Mouse (Mus musculus): ENCODE measurements around the gene Hectd4.
A peak's percentile ranks its signal among the peaks of the same experiment; 100 is the strongest.
"Not testable (repeated sequence)": the region's sequence is repeated elsewhere in the genome, so short reads cannot be mapped to it uniquely, and the experiment has no call there.

Gene Hectd4

GRCm38 (mm10) chr5:121219980-121220731, at the start of gene Hectd4:
Hectd4 (plus strand) TSS chr5:121220219.
- DNase-seq (ENCODE audit: low spot score in 2 of 2) = peak; percentile 97 to 98

GRCm38 (mm10) chr5:121172835-121173234, 47.2 kb upstream of the Hectd4 start:
- no peak for DNase-seq (ENCODE audit: low spot score in 2 of 2)

- no peak for DNase-seq (ENCODE audit: low spot score in 2 of 2)
These were observed 40.8 kb upstream of the Hectd4 start for GRCm38 (mm10) chr5:121179077-121179857.

GRCm38 (mm10) chr5:121183269-121183668, 36.8 kb upstream of the Hectd4 start:
- DNase-seq (ENCODE audit: low spot score in 2 of 2) = no peak

- no peak for DNase-seq (ENCODE audit: low spot score in 2 of 2)
These were observed 35.6 kb upstream of the Hectd4 start for GRCm38 (mm10) chr5:121184375-121184774.

GRCm38 (mm10) chr5:121184945-121185551, 35.0 kb upstream of the Hectd4 start:
- no peak for DNase-seq (ENCODE audit: low spot score in 2 of 2)

- no peak for DNase-seq (ENCODE audit: low spot score in 2 of 2)
These were observed 32.4 kb upstream of the Hectd4 start for GRCm38 (mm10) chr5:121187580-121188001.

- DNase-seq (ENCODE audit: low spot score in 2 of 2) = no peak
These were observed 31.8 kb upstream of the Hectd4 start for GRCm38 (mm10) chr5:121188265-121188664.

GRCm38 (mm10) chr5:121189182-121189581, 30.8 kb upstream of the Hectd4 start:
- no peak for DNase-seq (ENCODE audit: low spot score in 2 of 2)

- no peak for DNase-seq (ENCODE audit: low spot score in 2 of 2)
These were observed 29.7 kb upstream of the Hectd4 start for GRCm38 (mm10) chr5:121190210-121190835.

- DNase-seq (ENCODE audit: low spot score in 2 of 2) = peak; percentile 89 to 91
These were observed 29.0 kb upstream of the Hectd4 start, which contains the start of gene Ptpn11 for GRCm38 (mm10) chr5:121190836-121191583. Ptpn11 (minus strand) TSS chr5:121191397.

- no peak for DNase-seq (ENCODE audit: low spot score in 2 of 2)
These were observed 28.5 kb upstream of the Hectd4 start for GRCm38 (mm10) chr5:121191584-121191906.

- DNase-seq (ENCODE audit: low spot score in 2 of 2) = no peak
These were observed 25.8 kb upstream of the Hectd4 start for GRCm38 (mm10) chr5:121194173-121194572.

GRCm38 (mm10) chr5:121196764-121197163, 23.3 kb upstream of the Hectd4 start:
- DNase-seq (ENCODE audit: low spot score in 2 of 2) = no peak

GRCm38 (mm10) chr5:121197337-121197736, 22.7 kb upstream of the Hectd4 start:
- no peak for DNase-seq (ENCODE audit: low spot score in 2 of 2)

- DNase-seq (ENCODE audit: low spot score in 2 of 2) = no peak
These were observed 21.6 kb upstream of the Hectd4 start for GRCm38 (mm10) chr5:121198376-121198775.

GRCm38 (mm10) chr5:121201739-121202138, 18.3 kb upstream of the Hectd4 start:
- no peak for DNase-seq (ENCODE audit: low spot score in 2 of 2)

GRCm38 (mm10) chr5:121202467-121202866, 17.6 kb upstream of the Hectd4 start:
- DNase-seq (ENCODE audit: low spot score in 2 of 2) = no peak

GRCm38 (mm10) chr5:121204132-121205089, 15.6 kb upstream of the Hectd4 start, which contains the start of gene Rpl6:
Rpl6 (plus strand) TSS chr5:121204481.
- DNase-seq (ENCODE audit: low spot score in 2 of 2) = peak; percentile 87 to 92

GRCm38 (mm10) chr5:121205537-121206130, 14.4 kb upstream of the Hectd4 start:
- not testable (repeated sequence) for DNase-seq (ENCODE audit: low spot score in 2 of 2)

Measured in right cerebral cortex, postnatal 10 days (tissue).